Mouse (Mus musculus): ENCODE data around the gene Dnah6. TPM values are rescaled to one million over a fixed set of nuclear protein-coding genes. Genes with fewer than 3 reads are reported as not detected.

Gene Dnah6
- polyA plus RNA-seq, 1 experiment from 2014 or later: 0.08 TPM

DNA sequence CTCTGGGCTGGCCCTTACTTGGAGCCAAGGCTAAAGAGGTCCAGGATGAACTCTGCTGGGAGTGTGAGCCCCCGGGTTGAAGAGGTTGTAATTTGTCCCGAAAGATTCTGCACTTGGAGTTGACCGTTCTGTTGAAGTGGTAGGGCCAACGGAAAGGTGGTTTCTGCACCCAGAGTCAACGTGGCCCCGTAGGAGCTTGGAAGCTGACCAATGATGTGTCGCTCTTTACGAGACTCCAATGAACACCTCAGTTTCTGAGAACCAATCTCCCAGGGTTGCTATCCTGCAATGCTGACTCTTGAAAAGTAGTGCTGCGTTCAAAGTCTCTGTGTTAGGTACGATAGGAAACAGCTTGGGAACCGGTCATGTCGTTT lies 27.6 kb upstream of the Dnah6 start:
- peak overlapping the region; percentile 81; the same call in 1 of the 2 replicates for H3K27ac ChIP-seq
- H3K36me3 ChIP-seq: no peaks in the 10 kb centered on the region
- H3K4me1 ChIP-seq (replicated peaks): peaks cover 5% of the 10 kb centered on the region
- no peaks in the 10 kb centered on the region for H3K27me3 ChIP-seq (replicated peaks)
- peak overlapping the region; percentile 92 for H3K4me3 ChIP-seq (replicated peaks)
- ATAC-seq: peak; percentile 46
- H3K4me2 ChIP-seq (replicated peaks): peak overlapping the region; percentile 67
- WGBS: 3% methylated on average over 12 of the region's 12 CpGs
- no peaks in the 10 kb centered on the region for H3K9me3 ChIP-seq
- peak overlapping the region; percentile 93 for H3K9ac ChIP-seq

GRCm38 (mm10) chr6:73248237-73249048 lies 27.0 kb upstream of the Dnah6 start, which contains the start of gene Suclg1:
Gene Suclg1 (plus strand): TSS chr6:73248382.
- WGBS: under 1% methylated on average over 58 of the region's 58 CpGs
- H3K36me3 ChIP-seq: no peaks in the 10 kb centered on the region
- no peaks in the 10 kb centered on the region for H3K9me3 ChIP-seq
- peaks cover 4% of the 10 kb centered on the region; the same call in 1 of the 2 replicates for H3K4me1 ChIP-seq (replicated peaks)
- H3K4me3 ChIP-seq (replicated peaks): peak within 1 kb of the TSS; percentile 92
- ATAC-seq: peak; percentile 94
- H3K27me3 ChIP-seq (replicated peaks): no peaks in the 10 kb centered on the region
- peak within 1 kb of the TSS; percentile 67 for H3K4me2 ChIP-seq (replicated peaks)
- peak within 1 kb of the TSS; percentile 81 for H3K27ac ChIP-seq
- H3K9ac ChIP-seq: peak within 1 kb of the TSS; percentile 93

DNA sequence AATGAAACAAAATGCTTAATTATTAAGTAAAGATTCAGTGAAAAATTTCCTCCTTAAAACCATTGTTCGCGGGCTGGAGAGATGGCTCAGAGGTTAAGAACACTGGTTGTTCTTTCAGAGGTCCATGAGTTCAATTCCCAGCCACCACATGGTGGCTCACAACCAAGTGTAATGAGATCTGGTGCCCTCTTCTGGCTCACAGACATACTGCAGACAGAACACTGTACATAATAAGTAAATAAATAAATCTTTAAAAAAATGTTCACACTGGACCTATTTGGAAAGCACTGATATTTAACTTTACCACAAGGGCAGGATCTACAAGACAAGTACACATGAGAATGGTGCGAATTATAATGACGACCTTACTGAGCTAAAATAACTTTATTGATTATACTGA lies 26.0 kb upstream of the Dnah6 start:
- H3K27me3 ChIP-seq (replicated peaks): no peaks in the 10 kb centered on the region
- peaks cover 4% of the 10 kb centered on the region; the same call in 1 of the 2 replicates for H3K4me1 ChIP-seq (replicated peaks)
- H3K9me3 ChIP-seq: no peaks in the 10 kb centered on the region
- H3K4me3 ChIP-seq (replicated peaks): no peak overlapping the region
- 39% methylated on average over 4 of the region's 4 CpGs for WGBS
- H3K36me3 ChIP-seq: no peaks in the 10 kb centered on the region
- H3K9ac ChIP-seq: no peak overlapping the region
- H3K4me2 ChIP-seq (replicated peaks): peak overlapping the region; percentile 67
- no peak for ATAC-seq
- no peak overlapping the region for H3K27ac ChIP-seq

- H3K27ac ChIP-seq: no peak overlapping the region
- H3K9me3 ChIP-seq: no peaks in the 10 kb centered on the region
- H3K4me3 ChIP-seq (replicated peaks): no peak overlapping the region
- H3K4me2 ChIP-seq (replicated peaks): no peak overlapping the region
- H3K27me3 ChIP-seq (replicated peaks): no peaks in the 10 kb centered on the region
- H3K36me3 ChIP-seq: no peaks in the 10 kb centered on the region
- ATAC-seq: no peak
- H3K9ac ChIP-seq: no peak overlapping the region
- H3K4me1 ChIP-seq (replicated peaks): peaks cover 4% of the 10 kb centered on the region; the same call in 1 of the 2 replicates
- WGBS: 76% methylated on average over 2 of the region's 2 CpGs
These were observed 25.4 kb upstream of the Dnah6 start for GRCm38 (mm10) chr6:73246821-73247220.

- ATAC-seq: no peak
- Histone ChIP-seq H3K27ac (no peak overlapping the region), H3K9me3 (no peaks in the 10 kb centered on the region), H3K4me2 (replicated peaks) (no peak overlapping the region), H3K9ac (no peak overlapping the region), H3K4me3 (replicated peaks) (no peak overlapping the region), H3K36me3 (no peaks in the 10 kb centered on the region), H3K4me1 (replicated peaks) (no peaks in the 10 kb centered on the region), H3K27me3 (replicated peaks) (no peaks in the 10 kb centered on the region)
- 74% methylated on average over 3 of the region's 3 CpGs for WGBS
These were observed 14.2 kb upstream of the Dnah6 start for GRCm38 (mm10) chr6:73235650-73236049.

GRCm38 (mm10) chr6:73234302-73234900 lies 12.9 kb upstream of the Dnah6 start:
- H3K27ac ChIP-seq: no peak overlapping the region

DNA sequence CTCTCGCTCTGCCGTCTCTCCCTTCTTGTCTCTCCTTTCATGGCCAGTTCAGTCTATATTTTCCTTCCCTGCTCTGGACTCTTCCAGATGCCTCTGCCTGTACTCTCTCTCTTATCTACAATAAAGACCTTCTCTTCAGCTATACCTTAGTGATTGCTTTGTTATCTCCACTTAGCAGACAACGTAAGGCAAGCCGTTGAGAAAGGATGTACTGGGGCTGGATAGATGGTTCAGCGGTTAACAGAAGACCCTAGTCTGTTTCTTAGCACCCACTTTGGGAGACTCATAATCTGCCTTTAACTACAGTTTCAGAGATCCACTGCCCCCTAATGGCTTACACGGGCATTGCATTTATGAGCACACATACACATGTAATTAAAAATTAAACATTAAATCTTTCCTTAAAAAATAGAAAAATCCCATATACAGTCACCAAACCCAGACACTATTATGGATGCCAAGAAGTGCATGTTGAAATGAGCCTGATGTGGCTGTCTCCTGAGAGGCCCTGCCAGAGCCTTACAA lies 11.8 kb upstream of the Dnah6 start:
- no peak overlapping the region for H3K9ac ChIP-seq
- no peaks in the 10 kb centered on the region for H3K9me3 ChIP-seq
- WGBS: 91% methylated on average over 6 of the region's 6 CpGs
- no peaks in the 10 kb centered on the region for H3K4me1 ChIP-seq (replicated peaks)
- H3K4me2 ChIP-seq (replicated peaks): no peak overlapping the region
- H3K36me3 ChIP-seq: no peaks in the 10 kb centered on the region
- no peaks in the 10 kb centered on the region for H3K27me3 ChIP-seq (replicated peaks)
- no peak overlapping the region for H3K4me3 ChIP-seq (replicated peaks)
- no peak for ATAC-seq
- no peak overlapping the region for H3K27ac ChIP-seq

More at GRCm38 (mm10) chr6:73234302-73234900, 12.9 kb upstream of the Dnah6 start:
- no peaks in the 10 kb centered on the region for H3K9me3 ChIP-seq
- H3K9ac ChIP-seq: no peak overlapping the region
- H3K4me3 ChIP-seq (replicated peaks): no peak overlapping the region
- H3K27me3 ChIP-seq (replicated peaks): no peaks in the 10 kb centered on the region
- no peak overlapping the region for H3K4me2 ChIP-seq (replicated peaks)
- H3K4me1 ChIP-seq (replicated peaks): no peaks in the 10 kb centered on the region
- ATAC-seq: no peak
- H3K36me3 ChIP-seq: no peaks in the 10 kb centered on the region
- 87% methylated on average over 6 of the region's 6 CpGs for WGBS

DNA sequence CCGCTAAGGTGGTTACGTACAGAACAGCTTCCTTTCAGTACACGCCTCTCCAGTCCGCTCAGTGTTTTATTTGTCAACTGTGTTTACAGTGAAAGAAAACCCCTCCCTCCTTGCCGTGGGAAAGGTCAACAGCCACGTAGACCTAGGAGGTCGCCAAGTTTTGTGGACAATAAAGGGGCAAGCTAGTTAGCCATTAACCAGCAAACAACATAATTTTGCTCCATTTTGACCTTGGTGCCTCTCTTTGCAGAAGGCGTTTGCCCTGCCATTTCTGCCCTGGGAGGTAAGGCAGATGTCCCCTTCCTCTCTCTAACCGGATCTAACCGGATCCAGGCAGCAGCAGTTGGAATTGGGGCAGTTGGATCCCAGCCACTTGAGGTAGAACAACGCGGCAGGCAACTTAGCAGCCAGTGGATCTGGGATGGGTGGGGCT lies 10.7 kb upstream of the Dnah6 start:
- 63% methylated on average over 12 of the region's 12 CpGs for WGBS
- Histone ChIP-seq H3K4me1 (replicated peaks) (no peaks in the 10 kb centered on the region), H3K4me3 (replicated peaks) (no peak overlapping the region), H3K27me3 (replicated peaks) (no peaks in the 10 kb centered on the region), H3K27ac (no peak overlapping the region), H3K9me3 (no peaks in the 10 kb centered on the region), H3K9ac (no peak overlapping the region), H3K4me2 (replicated peaks) (0 out of 2 replicates have a peak overlapping the region, but pooled peaks have one; percentile 15), H3K36me3 (no peaks in the 10 kb centered on the region)
- ATAC-seq: peak; percentile 88

DNA sequence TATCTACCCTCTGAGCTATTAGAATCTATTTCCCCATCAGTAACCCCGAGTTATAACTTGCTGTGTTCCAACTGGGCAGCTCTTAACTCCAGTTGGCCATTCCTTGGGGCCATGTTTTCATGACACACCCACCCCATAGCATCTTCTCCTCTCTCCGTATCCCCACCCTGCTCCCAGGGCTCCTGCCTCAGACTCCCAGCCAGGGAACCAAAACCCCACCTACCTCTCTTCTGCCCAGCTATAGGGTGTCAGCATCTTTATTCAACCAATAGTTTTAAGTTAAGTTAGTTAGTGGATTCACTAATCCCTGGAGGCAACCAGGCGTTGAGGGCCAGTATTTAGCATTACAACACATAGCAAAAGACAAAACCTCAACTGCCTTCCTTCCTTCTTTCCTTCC lies 7.4 kb upstream of the Dnah6 start:
- H3K4me1 ChIP-seq (replicated peaks): no peaks in the 10 kb centered on the region
- no peaks in the 10 kb centered on the region for H3K36me3 ChIP-seq
- H3K27ac ChIP-seq: no peak overlapping the region
- no peak overlapping the region for H3K4me2 ChIP-seq (replicated peaks)
- WGBS: 69% methylated on average over 3 of the region's 3 CpGs
- H3K9ac ChIP-seq: no peak overlapping the region
- H3K9me3 ChIP-seq: no peaks in the 10 kb centered on the region
- ATAC-seq: no peak
- H3K27me3 ChIP-seq (replicated peaks): no peaks in the 10 kb centered on the region
- no peak overlapping the region for H3K4me3 ChIP-seq (replicated peaks)

DNA sequence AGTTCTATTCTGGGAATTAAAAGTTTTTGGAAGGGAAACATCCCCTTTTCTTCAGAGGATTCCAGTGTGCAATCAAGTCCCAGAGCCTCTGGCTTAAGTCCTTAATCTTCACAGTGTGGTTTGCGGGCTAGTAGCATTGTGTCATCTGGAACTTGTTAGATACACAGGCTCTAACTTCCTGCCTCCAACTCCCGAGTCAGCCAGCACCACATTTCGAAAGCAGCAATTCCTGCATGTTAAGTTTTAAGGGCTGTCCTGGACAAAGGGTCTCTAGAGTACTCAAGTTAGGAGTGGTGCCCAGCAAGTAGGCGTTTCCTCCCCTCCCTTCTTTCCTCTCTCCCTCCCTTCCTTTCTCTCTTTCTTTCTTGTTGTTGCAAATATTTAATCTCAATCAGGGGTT lies 7.0 kb upstream of the Dnah6 start:
- H3K4me1 ChIP-seq (replicated peaks): no peaks in the 10 kb centered on the region
- no peaks in the 10 kb centered on the region for H3K36me3 ChIP-seq
- no peak overlapping the region for H3K27ac ChIP-seq
- no peak overlapping the region for H3K4me2 ChIP-seq (replicated peaks)
- no peak overlapping the region for H3K9ac ChIP-seq
- ATAC-seq: no peak
- no peaks in the 10 kb centered on the region for H3K9me3 ChIP-seq
- WGBS: 53% methylated on average over 4 of the region's 4 CpGs
- H3K27me3 ChIP-seq (replicated peaks): no peaks in the 10 kb centered on the region
- H3K4me3 ChIP-seq (replicated peaks): no peak overlapping the region

DNA sequence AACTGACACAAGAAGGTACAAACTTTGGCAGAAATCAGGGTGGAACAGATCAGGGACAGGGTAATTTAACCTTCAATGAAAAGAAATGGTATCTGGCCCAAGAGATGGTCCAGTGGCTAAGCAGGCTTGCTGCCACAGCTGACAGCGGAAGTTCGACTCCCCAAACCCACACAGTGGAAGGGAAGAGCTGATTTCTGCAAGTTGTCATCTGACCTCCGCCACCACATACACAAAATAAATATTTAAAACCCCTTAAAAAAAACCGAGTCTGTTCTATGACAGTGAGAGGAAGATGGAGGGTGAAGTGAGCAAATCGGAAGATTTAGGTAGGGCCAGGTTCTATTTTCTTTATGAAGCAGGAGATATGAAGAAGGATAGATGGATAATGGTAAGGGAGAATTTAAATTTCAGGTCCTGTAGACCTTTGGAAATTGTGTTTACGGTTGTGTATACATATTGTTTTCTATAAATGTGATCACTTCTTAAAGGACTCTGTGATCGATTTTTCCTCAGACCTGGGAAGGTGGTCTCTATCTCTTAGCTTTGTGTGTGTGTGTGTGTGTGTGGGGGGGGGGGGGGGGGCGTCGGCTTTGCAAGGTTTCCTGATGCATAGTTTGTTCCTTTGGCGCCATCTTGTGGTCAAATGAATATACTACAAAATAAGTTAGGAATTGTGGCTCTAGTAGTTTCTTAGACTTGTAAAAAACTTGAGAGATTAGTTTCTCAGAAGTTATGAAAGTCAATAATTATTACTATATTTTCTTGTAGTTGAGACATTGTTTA lies 6.1 kb upstream of the Dnah6 start:
- Histone ChIP-seq H3K27ac (no peak overlapping the region), H3K9me3 (no peaks in the 10 kb centered on the region), H3K4me3 (replicated peaks) (no peak overlapping the region), H3K9ac (no peak overlapping the region), H3K27me3 (replicated peaks) (no peaks in the 10 kb centered on the region), H3K4me2 (replicated peaks) (no peak overlapping the region), H3K36me3 (no peaks in the 10 kb centered on the region), H3K4me1 (replicated peaks) (0 out of 2 replicates have a peak, but pooled peaks cover 3% of the 10 kb centered on the region)
- 29% methylated on average over 10 of the region's 10 CpGs for WGBS
- ATAC-seq: no peak

Data from intestine, embryonic 15.5 days (tissue).